Mouse (Mus musculus): ENCODE measurements around the gene Mid1. TPM values are rescaled to one million over a fixed set of nuclear protein-coding genes. Genes with fewer than 3 reads are reported as not detected.
"Not testable (repeated sequence)": the region's sequence is repeated elsewhere in the genome, so short reads cannot be mapped to it uniquely, and the experiment has no call there.

Gene Mid1
- polyA plus RNA-seq, 1 experiment from 2014 or later = 4.0 TPM

DNA sequence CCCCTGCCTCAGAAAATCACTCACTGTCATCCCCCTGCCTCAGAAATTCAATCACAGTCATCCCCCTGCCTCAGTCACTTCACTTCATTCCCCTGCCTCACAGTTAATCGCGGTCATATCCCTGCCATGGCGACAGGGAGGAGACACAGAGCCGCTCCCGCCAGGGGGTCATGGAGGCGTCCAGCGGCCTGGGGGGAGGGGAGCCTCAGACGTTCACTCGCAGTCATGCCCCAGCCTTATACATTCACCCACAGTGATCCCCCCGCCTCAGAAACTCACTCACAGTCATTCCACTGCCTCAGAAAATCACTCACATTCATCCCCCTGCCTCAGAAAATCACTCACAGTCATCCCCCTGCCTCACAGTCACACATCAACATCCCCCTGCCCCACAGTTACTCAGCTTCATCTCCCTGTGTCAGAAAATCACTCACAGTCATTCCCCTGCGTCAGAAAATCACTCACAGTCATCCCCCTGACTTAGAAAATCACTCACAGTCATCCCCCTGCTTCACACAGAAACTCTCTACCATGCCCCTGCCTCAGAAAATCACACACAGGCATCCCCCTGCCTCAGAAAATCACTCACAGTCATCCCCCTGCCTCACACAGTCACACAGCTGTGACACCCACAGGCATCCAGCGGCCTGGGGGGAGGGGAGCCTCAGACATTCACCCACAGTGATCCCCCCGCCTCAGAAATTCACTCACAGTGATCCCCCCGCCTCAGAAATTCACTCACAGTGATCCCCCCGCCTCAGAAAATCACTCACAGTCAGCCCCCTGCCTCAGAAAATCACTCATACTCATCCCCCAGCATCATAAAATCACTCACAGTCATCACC lies 307.3 kb downstream of the Mid1 start:
- H3K4me1 ChIP-seq; H3K9ac ChIP-seq (replicated peaks); ATAC-seq (ENCODE audit: low FRiP score); H3K4me3 ChIP-seq (replicated peaks); H3K27me3 ChIP-seq (replicated peaks); H3K4me2 ChIP-seq; H3K27ac ChIP-seq (replicated peaks): not testable (repeated sequence)
- Histone ChIP-seq H3K36me3 (peaks cover 23% of the 10 kb centered on the region), H3K9me3 (replicated peaks) (peaks cover 22% of the 10 kb centered on the region)
- WGBS = 16% methylated on average over 6 of the region's 15 CpGs

DNA sequence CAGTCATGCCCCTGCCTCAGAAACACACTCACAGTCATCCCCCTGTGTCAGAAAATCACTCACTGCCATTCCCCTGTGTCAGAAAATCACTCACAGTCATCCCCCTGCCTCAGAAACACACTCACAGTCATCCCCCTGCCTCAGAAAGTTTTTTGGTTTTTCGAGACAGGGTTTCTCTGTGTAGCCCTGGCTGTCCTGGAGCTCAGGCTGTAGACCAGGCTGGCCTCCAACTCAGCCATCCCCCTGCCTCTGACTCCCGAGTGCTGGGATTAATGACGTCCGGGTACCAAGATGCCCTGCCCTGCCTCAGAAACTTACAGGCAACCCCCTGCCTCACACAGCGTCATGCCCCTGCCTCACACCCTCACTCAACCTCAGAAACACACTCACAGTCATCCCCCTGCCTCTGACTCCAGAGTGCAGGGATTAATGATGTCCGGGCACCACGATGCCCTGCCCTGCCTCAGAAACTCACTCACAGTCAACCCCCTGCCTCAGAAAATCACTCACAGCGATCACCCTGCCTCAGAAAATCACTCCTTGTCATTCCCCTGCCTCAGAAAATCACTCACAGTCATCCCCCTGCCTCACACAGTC lies 308.1 kb downstream of the Mid1 start:
- peaks cover 19% of the 10 kb centered on the region for H3K36me3 ChIP-seq
- 63% methylated on average over 3 of the region's 8 CpGs for WGBS
- not testable (repeated sequence) for H3K4me2 ChIP-seq; H3K4me1 ChIP-seq; H3K4me3 ChIP-seq (replicated peaks); H3K27me3 ChIP-seq (replicated peaks); H3K27ac ChIP-seq (replicated peaks); H3K9ac ChIP-seq (replicated peaks); ATAC-seq (ENCODE audit: low FRiP score)
- peaks cover 19% of the 10 kb centered on the region for H3K9me3 ChIP-seq (replicated peaks)

DNA sequence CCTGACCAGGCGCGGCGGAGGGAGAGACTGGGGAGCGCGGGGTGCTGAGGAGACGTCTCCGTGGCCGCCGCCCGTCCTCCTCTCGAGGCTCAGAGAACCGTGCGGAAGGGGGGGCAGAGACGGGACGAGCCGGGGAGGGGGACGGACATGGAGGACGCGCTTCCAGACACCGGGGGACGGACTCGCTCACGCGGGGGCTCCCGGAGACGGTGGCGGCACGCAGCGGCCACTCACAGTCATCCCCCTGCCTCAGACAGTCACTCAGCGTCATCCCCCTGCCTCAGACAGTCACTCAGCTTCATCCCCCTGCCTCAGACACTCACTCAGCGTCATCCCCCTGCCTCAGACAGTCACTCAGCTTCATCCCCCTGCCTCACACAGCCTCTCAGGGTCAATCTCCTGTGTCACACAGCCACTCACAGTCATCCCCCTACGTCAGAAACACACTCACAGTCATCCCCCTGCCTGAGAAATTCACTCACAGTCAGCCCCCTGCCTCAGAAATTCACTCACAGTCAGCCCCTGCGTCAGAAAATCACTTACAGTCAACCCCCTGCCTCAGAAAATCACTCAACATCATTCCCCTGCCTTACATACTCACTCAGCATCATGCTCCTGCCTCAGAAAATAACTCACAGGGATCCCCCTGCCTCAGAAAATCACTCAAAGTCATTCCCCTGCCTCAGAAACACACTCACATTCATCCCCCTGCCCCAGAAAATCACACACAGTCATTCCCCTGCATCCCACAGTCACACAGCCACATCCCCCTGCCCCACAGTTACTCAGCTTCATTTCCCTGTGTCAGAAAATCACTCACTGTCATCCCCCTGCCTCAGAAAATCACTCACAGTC lies 309.2 kb downstream of the Mid1 start:
- H3K4me2 ChIP-seq; H3K4me1 ChIP-seq; H3K36me3 ChIP-seq; H3K27me3 ChIP-seq (replicated peaks); H3K9me3 ChIP-seq (replicated peaks); H3K9ac ChIP-seq (replicated peaks); H3K4me3 ChIP-seq (replicated peaks); H3K27ac ChIP-seq (replicated peaks); ATAC-seq (ENCODE audit: low FRiP score): not testable (repeated sequence)
- 28% methylated on average over 2 of the region's 33 CpGs for WGBS

DNA sequence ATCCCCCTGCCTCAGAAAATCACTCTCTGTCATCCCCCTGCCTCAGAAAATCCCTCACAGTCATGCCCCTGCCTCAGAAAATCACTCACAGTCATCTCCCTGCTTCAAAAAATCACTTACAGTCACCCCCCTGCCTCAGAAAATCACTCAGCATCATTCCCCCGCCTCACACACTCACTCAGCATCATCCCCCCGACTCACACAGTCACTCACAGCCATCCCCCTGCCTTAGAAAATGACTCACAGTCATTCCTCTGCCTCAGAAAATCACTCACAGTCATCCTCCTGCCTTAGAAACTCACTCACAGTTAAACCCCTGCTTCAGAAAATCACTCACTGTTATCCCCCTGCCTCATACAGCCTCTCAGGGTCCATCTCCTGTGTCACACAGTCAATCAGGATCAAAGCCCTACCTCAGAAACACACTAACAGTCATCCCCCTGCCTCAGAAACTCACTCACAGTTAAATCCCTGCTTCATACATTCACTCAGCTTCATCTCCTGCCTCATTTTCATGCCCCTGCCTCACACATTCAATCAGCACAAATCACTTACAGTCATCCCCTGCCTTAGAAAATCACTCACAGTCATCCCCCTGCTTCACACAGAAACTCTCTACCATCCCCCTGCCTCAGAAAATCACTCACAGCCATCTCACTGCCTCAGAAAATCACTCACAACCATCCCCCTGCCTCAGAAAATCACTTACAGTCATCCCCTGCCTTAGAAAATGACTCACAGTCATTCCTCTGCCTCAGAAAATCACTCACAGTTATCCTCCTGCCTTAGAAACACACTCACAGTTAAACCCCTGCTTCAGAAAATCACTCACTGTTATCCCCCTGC lies 310.1 kb downstream of the Mid1 start:
- not testable (repeated sequence) for ATAC-seq (ENCODE audit: low FRiP score); H3K27me3 ChIP-seq (replicated peaks)
- WGBS = 25% methylated on average over 2 of the region's 2 CpGs

DNA sequence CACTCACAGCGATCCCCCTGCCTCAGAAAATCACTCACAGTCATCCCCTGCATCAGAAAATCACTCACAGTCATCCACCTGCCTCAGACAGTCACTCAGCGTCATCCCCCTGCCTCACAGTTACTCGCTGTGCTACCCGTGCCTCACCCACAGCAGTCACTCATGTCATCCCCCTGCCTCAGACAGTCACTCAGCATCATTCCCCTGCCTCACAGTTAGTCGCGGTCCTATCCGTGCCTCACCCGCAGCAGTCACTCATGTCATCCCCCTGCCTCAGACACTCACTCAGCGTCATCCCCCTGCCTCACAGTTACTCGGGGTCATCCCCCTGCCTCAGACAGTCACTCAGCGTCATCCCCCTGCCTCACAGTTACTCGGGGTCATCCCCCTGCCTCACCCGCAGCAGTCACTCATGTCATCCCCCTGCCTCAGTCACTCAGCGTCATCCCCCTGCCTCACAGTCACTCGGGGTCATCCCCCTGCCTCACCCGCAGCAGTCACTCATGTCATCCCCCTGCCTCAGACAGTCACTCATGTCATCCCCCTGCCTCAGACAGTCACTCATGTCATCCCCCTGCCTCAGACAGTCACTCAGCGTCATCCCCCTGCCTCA lies 311.0 kb downstream of the Mid1 start:
- not testable (repeated sequence) for H3K27me3 ChIP-seq (replicated peaks); ATAC-seq (ENCODE audit: low FRiP score); H3K9ac ChIP-seq (replicated peaks); H3K27ac ChIP-seq (replicated peaks); H3K4me2 ChIP-seq; H3K4me3 ChIP-seq (replicated peaks); H3K9me3 ChIP-seq (replicated peaks); H3K4me1 ChIP-seq; H3K36me3 ChIP-seq
- no CpG with 5 or more reads among the region's 17 CpGs for WGBS

More for the DNA sequence above, 310.1 kb downstream of the Mid1 start:
- not testable (repeated sequence) for H3K9me3 ChIP-seq (replicated peaks); H3K4me2 ChIP-seq; H3K27ac ChIP-seq (replicated peaks); H3K36me3 ChIP-seq; H3K4me1 ChIP-seq; H3K4me3 ChIP-seq (replicated peaks); H3K9ac ChIP-seq (replicated peaks)

DNA sequence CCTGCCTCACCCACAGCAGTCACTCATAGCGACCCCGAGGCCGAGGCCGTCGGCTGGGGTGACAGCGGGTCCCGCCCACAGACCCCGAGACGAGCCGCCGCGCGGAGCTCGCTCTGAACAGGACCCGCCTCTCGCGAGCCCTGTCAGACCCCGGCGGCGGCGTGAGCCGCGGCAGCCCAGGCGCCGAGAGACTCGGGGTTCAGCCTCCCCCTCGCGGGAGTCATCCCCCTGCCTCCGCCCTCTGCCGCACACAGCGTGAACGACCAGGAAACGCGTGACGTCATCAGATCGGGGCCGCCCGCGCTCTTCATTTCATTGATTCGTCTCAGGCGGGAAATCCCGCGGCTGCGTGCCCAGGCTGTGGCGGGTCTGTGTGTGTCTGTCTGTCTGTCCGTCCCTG lies 311.9 kb downstream of the Mid1 start:
- not testable (repeated sequence) for H3K4me2 ChIP-seq; H3K4me3 ChIP-seq (replicated peaks); H3K9ac ChIP-seq (replicated peaks); H3K27ac ChIP-seq (replicated peaks); H3K27me3 ChIP-seq (replicated peaks); H3K36me3 ChIP-seq; H3K4me1 ChIP-seq; ATAC-seq (ENCODE audit: low FRiP score); H3K9me3 ChIP-seq (replicated peaks)
- no CpG with 5 or more reads among the region's 46 CpGs for WGBS

DNA sequence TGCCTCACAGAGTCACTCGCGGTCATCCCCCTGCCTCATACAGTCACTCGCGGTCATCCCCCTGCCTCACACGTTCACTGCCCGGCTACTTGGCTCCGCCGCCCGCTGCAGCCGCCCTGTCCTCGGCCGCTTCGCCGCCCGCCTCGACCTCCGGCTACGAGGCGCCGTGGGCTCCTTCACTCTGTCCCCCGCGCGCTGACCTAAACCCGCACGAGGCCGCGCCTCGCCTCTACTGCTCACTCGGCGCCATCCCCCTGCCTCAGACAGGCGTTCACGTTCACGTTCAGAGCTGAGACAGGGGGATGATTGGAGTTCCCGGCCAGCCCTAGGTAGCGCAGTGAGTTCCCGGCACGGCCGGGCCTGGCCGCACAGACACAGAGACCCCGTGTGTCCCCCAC lies 312.5 kb downstream of the Mid1 start:
- WGBS = 14% methylated on average over 4 of the region's 40 CpGs
- peak overlapping the region; percentile 53 for H3K4me2 ChIP-seq
- not testable (repeated sequence) for H3K36me3 ChIP-seq; H3K9me3 ChIP-seq (replicated peaks); ATAC-seq (ENCODE audit: low FRiP score); H3K9ac ChIP-seq (replicated peaks); H3K27ac ChIP-seq (replicated peaks); H3K4me1 ChIP-seq; H3K27me3 ChIP-seq (replicated peaks)
- peak overlapping the region; percentile 27 for H3K4me3 ChIP-seq (replicated peaks)

DNA sequence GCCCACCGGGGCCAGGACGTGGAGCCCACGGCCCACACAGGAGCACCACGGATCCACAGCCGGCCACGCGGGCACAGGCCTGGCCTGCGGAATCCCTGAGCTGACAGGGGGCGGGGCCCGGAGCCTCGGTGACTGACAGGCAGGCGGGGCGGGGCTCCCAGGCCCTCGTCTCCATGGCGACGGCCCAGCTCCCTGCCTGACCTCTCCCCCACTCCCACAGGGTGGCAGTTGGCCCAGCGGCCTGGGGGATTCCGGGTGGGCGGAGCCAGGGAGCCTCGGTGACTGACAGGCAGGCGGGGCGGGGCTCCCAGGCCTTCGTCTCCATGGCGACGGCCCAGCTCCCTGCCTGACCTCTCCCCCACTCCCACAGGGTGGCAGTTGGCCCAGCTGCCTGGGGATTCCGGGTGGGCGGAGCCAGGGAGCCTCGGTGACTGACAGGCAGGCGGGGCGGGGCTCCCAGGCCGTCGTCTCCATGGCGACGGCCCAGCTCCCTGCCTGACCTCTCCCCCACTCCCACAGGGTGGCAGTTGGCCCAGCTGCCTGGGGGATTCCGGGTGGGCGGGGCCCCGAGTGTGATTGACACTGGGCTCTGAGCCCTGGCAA lies 313.0 kb downstream of the Mid1 start:
- ATAC-seq (ENCODE audit: low FRiP score) = peak; percentile 88
- not testable (repeated sequence) for H3K27me3 ChIP-seq (replicated peaks); H3K27ac ChIP-seq (replicated peaks); H3K9ac ChIP-seq (replicated peaks); H3K9me3 ChIP-seq (replicated peaks); H3K4me1 ChIP-seq; H3K36me3 ChIP-seq
- H3K4me3 ChIP-seq (replicated peaks) = peak overlapping the region; percentile 27
- 0% methylated on average over 4 of the region's 37 CpGs for WGBS
- H3K4me2 ChIP-seq = peak overlapping the region; percentile 53

DNA sequence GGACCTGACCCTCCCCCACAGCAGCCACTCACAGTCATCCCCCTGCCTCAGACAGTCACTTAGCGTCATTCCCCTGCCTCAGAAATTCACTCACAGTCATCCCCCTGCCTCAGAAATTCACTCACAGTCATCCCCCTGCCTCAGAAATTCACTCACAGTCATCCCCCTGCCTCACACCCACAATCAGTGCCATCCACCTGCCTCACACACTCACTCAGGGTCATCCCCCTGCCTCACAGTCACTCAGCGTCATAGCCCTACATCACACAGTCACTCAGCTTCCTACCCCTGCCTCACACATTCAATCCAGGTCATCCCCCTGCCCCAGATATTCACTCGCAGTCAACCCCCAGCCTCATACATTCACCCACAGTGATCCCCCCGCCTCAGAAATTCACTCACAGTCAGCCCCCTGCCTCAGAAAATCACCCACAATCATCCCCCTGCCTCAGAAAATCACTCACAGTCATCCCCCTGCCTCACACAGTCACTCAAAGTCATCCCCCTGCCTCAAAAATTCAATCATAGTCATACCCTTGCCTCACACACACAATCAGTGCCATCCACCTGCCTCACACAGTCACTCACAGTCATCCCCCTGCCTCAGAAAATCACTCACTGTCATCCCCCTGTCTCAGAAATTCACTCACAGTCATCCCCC lies 313.7 kb downstream of the Mid1 start:
- H3K36me3 ChIP-seq; H3K27me3 ChIP-seq (replicated peaks); H3K4me3 ChIP-seq (replicated peaks); H3K4me1 ChIP-seq; H3K4me2 ChIP-seq; H3K9me3 ChIP-seq (replicated peaks); H3K9ac ChIP-seq (replicated peaks); H3K27ac ChIP-seq (replicated peaks); ATAC-seq (ENCODE audit: low FRiP score): not testable (repeated sequence)
- 5% methylated on average over 2 of the region's 4 CpGs for WGBS

DNA sequence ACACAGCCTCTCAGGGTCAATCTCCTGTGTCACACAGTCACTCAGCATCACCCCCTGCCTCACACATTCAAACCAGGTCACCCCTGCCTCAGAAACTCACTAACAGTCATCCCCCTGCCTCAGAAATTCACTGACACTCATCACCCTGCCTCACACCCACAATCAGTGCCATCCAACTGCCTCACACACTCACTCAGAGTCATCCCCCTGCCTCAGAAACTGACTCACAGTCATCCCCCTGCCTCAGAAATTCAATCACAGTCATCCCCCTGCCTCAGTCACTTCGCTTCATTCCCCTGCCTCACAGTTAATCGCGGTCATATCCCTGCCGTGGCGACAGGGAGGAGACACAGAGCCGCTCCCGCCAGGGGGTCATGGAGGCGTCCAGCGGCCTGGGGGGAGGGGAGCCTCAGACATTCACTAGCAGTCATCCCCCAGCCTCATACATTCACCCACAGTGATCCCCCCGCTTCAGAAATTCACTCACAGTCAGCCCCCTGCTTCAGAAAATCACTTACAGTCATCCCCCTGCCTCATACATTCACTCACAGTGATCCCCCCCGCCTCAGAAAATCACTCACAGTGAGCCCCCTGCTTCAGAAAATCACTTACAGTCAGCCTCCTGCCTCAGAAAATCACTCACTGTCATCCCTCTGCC lies 314.4 kb downstream of the Mid1 start:
- H3K4me3 ChIP-seq (replicated peaks); H3K9me3 ChIP-seq (replicated peaks); H3K4me1 ChIP-seq; H3K9ac ChIP-seq (replicated peaks); ATAC-seq (ENCODE audit: low FRiP score); H3K27me3 ChIP-seq (replicated peaks); H3K36me3 ChIP-seq; H3K4me2 ChIP-seq; H3K27ac ChIP-seq (replicated peaks): not testable (repeated sequence)
- 48% methylated on average over 6 of the region's 11 CpGs for WGBS

Data from neural tube, embryonic 15.5 days (tissue).